Mouse (Mus musculus) G1E (cell line): ENCODE results near the gene Kalrn.

Experiments
- CTCF ChIP-seq: IDR thresholded peaks from 2 replicates; pipeline ENCODE4 v1.5.1; 2012; ENCODE audit warnings: low read depth, low read length, inconsistent platforms, mixed read lengths
- GATA2 ChIP-seq: IDR thresholded peaks from 2 replicates; pipeline ENCODE4 v1.6.1; 2012; ENCODE audit warnings: low read depth, low read length, inconsistent platforms, borderline replicate concordance
- POLR2AphosphoS5 ChIP-seq: IDR thresholded peaks from 2 replicates; pipeline ENCODE4 v1.6.1; 2012; ENCODE audit warnings: low read depth, low read length, inconsistent platforms; ENCODE audit not compliant: insufficient replicate concordance

DNA sequence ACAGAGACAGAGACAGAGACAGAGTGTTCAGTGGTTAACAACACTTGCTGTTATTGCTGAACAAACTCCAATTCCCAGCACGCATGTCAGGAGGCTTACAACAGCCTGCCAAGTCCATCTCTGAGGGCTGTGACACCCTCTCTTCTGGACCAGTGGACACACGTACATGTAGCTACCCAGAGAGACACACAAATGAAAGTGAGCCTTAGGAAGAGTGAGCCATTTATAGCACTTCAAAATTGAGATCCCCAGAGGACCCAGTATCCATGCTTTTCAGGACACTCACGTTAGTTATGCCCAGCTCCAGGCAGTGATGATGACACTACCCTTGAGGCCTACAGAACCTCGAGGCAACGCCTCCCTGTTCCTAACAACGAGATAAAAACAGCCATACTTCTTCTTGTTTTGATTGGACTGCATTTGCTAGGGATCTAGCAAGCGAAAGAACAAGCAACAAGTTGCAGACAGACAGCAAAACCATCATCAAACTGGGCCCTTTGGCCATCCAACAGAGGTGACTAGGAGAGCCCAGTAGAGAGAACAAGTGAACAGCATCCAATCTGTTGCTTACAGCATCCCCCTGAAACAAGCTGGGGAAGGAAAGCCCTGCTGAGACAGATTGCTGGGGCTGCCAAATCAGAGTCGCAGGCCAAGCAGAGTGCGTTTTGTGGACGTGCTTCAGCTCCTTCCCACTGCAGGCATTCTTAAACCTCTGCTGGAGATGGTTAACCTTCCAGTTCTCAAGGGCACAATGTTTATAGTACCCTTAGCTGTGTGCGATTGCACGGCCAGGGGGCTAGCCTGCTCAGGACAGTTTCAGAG, 634.8 kb downstream of the Kalrn start:
- TF ChIP-seq CTCF (no peak), POLR2AphosphoS5 (no peak), GATA2 (no peak)
